Mouse (Mus musculus) megakaryocyte, embryonic 14.5 days (primary cell): ENCODE results near the gene Lrrc9.

ENCODE experiments used
- FLI1 ChIP-seq: IDR thresholded peaks from 2 replicates; pipeline ENCODE4 v1.6.1; 2012; ENCODE audit warnings: low read length, inconsistent platforms, mixed read lengths
- GATA1 ChIP-seq: IDR thresholded peaks from 3 replicates; pipeline ENCODE4 v1.6.1; 2012; ENCODE audit warnings: mixed read lengths, low read length, inconsistent platforms, borderline replicate concordance

GRCm38 (mm10) chr12:72417762-72418161 is 23.9 kb upstream of the Lrrc9 start:
- TF ChIP-seq FLI1 (no peak), GATA1 (no peak)
